Mouse (Mus musculus) embryo, embryonic 11.5 days (tissue): ENCODE data around the gene Efcab6.

Experiments
- DNase-seq: peaks from one replicate; pipeline ENCODE4 v3.0.0-alpha.2; 2012; ENCODE audit warnings: low read depth, low spot score

The Efcab6 gene

GRCm38 (mm10) chr15:83883821-83884220 is 181.4 kb downstream of the Efcab6 start:
- DNase-seq, result no peak

GRCm38 (mm10) chr15:83879845-83880244 is 185.3 kb downstream of the Efcab6 start:
- peak; percentile 59 for DNase-seq

- no peak for DNase-seq
These were observed 187.3 kb downstream of the Efcab6 start for GRCm38 (mm10) chr15:83877898-83878297.

- no peak for DNase-seq
These were observed 187.9 kb downstream of the Efcab6 start for GRCm38 (mm10) chr15:83877155-83877866.

DNA sequence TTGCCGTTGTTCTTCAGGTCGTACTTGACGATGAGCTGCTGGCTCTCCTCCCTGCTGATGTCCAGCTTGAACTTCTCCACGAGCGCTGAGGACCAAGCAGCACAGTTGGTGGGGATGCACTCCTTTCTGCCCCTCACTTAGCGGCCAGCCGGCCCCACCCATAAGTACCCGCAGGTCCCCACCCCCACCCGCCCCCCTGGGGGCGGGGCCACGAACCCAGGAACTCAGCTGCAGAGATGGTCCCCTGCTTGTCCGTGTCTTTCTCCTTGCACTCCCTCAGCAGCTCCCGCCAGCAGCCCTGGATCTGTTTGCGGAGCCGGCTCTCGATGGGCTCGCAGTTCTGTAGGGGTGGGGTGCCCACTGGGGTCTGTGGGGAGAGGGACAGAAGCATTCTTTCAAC is 194.2 kb downstream of the Efcab6 start:
- DNase-seq, result no peak

- no peak for DNase-seq
These were observed 199.6 kb downstream of the Efcab6 start for GRCm38 (mm10) chr15:83865626-83866025.

DNA sequence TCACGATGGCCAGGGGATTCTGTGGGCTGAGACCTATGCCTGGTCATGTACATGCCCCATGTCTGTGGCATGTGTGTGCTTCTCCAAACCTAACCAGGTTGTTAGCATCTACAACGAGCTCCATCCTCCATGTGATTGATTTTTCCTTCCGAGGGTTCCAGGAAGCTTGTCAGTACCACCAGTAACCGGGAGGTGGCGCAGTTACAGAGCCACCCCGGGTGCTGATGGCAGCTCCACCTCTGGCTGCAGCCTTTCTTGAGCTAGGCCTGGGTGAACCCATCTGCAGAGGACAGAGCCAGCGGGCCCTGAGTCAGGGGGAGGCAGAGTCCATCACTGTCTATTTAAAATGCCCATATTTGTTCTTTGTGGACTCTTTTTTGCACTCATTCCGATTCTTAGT is 208.1 kb downstream of the Efcab6 start:
- DNase-seq, result peak; percentile 38

DNA sequence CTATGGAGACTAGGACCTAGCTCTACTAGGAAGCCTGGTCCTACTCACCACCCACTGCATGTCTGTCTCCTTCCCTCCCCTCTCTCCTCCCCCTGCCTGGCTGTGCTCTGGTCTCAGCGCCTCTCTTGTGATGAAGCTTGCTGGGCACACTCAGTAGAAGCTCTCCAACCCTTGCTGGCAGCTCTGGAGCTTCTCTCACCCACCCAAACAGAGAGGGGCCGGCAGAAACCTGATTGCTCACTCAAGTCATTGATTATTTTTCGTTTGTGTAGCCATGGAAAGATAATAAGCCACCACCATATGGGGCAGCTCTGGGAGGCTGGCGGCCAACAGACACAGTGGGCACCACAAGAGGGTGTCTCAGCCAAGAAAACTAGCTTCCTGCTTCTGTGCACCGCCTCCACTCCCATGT is 211.8 kb downstream of the Efcab6 start:
- no peak for DNase-seq

DNA sequence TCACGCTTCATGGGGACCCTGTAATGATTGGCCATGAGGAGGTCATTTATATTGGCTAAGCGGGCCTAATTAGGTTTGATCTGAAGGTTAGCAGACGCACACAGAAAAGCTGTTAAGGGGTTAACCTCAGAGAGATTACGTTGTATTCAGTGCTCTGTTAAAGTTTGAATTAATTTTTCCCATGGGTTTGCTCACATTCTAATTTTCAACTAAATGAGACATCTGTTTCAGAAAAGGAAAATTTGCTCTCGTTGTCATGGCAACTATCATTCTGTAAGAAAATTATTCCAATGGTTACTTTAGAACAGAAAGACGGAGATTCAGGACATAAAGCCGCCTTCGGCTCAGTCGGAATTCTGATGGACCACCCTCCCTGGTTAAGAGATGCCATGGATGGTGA is 217.0 kb downstream of the Efcab6 start:
- no peak for DNase-seq

DNA sequence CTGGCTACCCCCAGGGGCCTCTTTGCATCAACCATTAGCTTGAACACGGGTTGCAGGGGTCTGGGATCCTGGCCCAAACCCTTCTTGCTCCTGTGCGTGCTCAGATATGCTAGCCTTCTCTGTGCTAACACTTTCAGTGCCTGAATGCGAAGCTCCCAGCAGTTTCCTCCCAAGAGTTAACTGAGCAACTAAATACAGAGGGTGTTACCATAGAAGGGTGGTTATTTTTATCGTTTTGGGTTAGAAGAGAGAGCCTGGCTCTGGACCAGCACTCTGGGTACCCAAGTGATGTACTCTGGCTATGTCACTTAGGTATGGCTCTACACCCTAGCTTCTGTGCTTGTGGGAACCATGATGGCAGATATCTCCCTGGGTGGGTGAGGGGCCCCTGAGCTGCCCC is 217.7 kb downstream of the Efcab6 start:
- no peak for DNase-seq

DNA sequence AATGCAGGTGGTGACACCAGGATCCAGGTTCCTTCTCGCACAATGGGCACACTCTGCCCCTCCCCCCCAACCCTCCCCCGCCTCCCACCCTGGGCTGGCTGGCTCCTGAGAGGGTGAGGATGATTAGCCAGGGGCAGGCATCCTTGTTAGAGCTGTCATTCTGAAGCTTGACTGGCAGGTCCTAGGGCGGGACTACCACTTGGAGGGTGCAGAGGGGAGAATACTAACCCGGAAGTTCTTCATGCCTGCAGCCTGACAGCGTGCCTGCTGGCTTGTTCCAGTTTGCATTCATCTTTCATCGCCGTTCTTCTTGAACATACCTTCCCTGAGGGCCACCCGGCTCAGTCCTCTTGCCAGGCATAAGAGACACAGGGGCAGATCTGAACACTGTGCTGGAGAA is 218.6 kb downstream of the Efcab6 start:
- no peak for DNase-seq

GRCm38 (mm10) chr15:83845734-83846133 is 219.4 kb downstream of the Efcab6 start:
- DNase-seq, result no peak

- no peak for DNase-seq
These were observed 222.0 kb downstream of the Efcab6 start for GRCm38 (mm10) chr15:83842915-83843789.

DNA sequence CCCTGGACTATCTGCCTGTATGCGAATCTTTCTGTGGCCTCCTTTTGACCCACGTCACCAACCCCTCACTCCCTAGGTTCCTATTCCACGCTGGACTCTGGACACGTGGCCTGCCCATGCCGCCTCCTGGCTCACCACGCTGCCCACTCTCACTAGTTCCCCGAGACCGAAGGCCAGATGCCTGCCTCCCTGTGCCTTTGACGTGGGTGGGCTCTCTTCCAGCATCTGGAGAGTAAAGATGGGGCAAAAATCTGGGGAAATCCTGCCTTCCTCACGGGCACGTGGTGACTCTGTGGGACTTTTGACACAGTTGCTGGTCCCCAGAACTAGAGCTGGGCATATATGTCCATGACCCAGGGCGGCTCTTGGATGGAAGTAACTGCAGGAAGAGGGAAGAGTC is 222.8 kb downstream of the Efcab6 start:
- DNase-seq, result no peak

DNA sequence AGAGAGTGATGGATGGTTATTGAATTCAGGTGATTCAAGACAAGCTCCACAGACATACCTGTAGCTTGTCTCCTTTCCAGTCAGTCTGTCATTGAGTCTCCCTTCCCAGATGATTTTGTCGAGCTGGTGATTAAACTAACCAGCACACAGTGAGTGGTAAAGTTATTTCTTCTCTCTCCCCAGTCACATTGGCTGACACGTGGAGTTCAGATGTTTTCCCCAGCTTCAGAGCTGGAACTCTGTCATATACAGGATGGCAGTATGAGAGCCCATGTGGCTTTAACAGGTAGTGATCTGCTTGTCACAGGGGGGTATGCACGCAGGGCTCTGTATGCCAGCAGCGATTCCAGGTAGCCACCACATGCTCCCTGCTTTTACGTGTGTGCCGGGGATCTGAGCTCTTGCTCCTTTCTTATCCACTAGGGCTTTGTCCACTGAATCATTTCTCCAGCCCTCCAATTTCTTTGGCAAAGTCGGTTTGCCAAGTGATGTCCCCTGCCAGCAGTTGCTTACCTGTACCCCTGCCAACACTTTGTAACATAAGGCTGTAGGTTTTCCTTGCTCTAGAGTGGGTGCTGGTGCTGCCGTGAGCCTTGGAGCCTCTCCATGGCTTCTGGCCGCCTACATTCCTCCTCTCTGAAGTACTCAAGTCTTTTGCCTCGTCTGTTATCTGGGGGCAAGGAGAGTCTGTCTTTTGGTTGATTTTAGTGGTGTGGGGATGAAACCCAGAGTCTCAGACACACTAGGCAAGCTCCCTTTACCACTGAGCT is 224.0 kb downstream of the Efcab6 start:
- no peak for DNase-seq

- no peak for DNase-seq
These were observed 232.9 kb downstream of the Efcab6 start for GRCm38 (mm10) chr15:83832265-83832664.

DNA sequence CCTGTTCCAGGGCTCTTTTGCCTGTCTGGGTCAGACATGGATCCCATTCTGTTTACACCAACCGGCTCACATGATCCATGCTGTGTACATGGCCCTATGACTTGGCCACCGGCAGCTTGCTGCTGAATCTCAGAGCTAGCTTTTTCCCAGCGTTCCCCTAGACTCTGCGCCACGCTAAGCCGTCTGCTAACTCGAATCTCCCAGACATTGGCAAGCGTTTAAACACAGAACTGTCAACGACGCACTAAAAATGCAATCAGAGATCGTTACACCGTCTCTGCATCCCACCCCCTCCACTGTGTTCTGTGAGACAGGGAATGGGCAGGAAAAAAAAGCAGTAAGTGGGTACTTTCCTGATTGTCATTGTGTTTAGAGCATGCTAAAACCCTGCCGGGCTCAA is 236.0 kb downstream of the Efcab6 start:
- no peak for DNase-seq

DNA sequence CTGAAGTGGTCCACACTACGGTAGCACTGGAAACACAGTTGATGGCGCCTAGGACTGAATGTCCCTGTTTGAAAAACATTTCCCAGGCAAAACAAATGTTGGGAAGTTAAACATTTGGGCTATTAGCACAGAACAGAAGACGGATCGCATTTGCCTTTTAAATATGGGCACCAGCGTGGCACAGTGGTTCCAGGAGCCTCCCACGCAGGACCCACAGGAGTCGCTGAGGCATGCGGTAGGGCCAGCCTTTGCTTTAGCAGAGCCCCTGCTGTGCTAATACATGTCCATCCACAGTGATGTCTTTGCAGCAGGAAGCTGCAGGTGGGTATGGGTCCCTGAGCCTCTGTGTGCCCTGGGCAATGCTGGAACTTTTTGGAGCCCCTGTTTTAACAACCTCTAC is 237.2 kb downstream of the Efcab6 start:
- no peak for DNase-seq
